In the genomic region with DNA sequence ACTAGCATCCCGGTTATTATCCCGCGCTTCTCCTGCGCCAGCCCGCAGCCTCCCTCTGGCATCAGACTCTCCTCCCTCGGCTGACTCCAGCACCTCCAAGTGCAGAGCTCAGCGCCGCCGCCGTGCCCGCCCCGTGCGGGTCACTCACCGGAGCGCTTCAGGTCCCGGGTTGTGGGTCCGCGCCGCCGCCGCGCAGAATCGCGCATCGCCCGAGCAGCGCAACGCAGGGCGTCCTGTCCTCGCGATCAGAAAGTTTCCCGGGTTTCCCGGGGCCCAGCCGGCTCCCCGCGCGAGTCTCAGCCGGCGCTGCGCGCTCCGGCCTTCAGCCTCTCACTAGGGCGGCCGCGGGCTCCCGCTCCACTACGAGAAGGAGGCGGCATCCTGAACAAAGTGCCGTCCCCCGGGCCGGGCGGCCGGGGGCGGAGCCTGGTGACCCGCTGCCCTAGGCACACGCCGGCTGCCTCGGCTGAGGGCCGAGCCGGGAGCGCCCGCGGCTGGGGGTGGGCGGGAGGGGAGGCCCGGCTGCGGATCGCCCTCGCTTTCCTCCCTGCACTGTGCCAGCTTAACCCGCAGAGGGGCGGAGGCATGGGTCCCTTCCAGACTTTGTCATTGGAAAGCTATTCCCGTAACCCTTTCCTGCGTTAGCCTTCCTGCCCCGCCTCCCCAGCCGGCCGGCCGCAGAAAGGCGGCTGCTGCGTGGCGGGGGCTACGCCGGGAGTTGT, we compare ENCODE assay signal across 8 mouse cellular contexts. TPM values are rescaled to one million over a fixed set of nuclear protein-coding genes. Genes with fewer than 3 reads are reported as not detected.
DNase-seq lines count a peak whose midpoint lies in the region; ATAC-seq and TF ChIP-seq lines count a peak whose summit lies in the region.

No protein-coding gene starts in this region.

- peak; percentile 90 for ATAC-seq in embryonic facial prominence, embryonic 11.5 days (replicated peaks; ENCODE audit: insufficient number of reproducible peaks, low FRiP score, low TSS enrichment, low read depth)
- peak; percentile 87 for ATAC-seq in heart, embryonic 12.5 days (ENCODE audit: insufficient number of reproducible peaks, low FRiP score)
- ATAC-seq in kidney, embryonic 15.5 days (replicated peaks; ENCODE audit: low FRiP score): peak; percentile 90

- no peaks in the 10 kb centered on the region for H3K36me3 ChIP-seq in E14TG2a.4 (ENCODE audit: insufficient read depth, low read length)
- no peaks in the 10 kb centered on the region for H3K36me3 ChIP-seq in embryonic facial prominence, embryonic 11.5 days (replicated peaks; ENCODE audit: control insufficient read depth, insufficient read depth, low read depth, low read length)
- peaks cover 7% of the 10 kb centered on the region for H3K36me3 ChIP-seq in heart, embryonic 12.5 days
- no peaks in the 10 kb centered on the region for H3K36me3 ChIP-seq in kidney, embryonic 15.5 days

- H3K4me2 ChIP-seq in embryonic facial prominence, embryonic 11.5 days (ENCODE audit: low read depth, low read length): peak overlapping the region; percentile 94
- H3K4me2 ChIP-seq in heart, embryonic 12.5 days: peak overlapping the region; percentile 93
- H3K4me2 ChIP-seq in kidney, embryonic 15.5 days: peak overlapping the region; percentile 95

- H3K4me1 ChIP-seq in E14TG2a.4 (replicated peaks; ENCODE audit: low read depth, low read length): peaks cover 43% of the 10 kb centered on the region
- H3K4me1 ChIP-seq in embryonic facial prominence, embryonic 11.5 days (ENCODE audit: control insufficient read depth, insufficient read depth, low read length): no peaks in the 10 kb centered on the region
- H3K4me1 ChIP-seq in heart, embryonic 12.5 days (replicated peaks): peaks cover 60% of the 10 kb centered on the region
- H3K4me1 ChIP-seq in kidney, embryonic 15.5 days: peaks cover 44% of the 10 kb centered on the region

- H3K9me3 ChIP-seq in E14TG2a.4 (ENCODE audit: low read length): no peaks in the 10 kb centered on the region
- H3K9me3 ChIP-seq in embryonic facial prominence, embryonic 11.5 days (replicated peaks; ENCODE audit: control insufficient read depth, low read length): no peaks in the 10 kb centered on the region
- no peaks in the 10 kb centered on the region for H3K9me3 ChIP-seq in heart, embryonic 12.5 days (replicated peaks)
- no peaks in the 10 kb centered on the region for H3K9me3 ChIP-seq in kidney, embryonic 15.5 days (replicated peaks)

- H3K27me3 ChIP-seq in E14TG2a.4 (ENCODE audit: insufficient read depth, low read length): peaks cover 75% of the 10 kb centered on the region
- peaks cover 4% of the 10 kb centered on the region; the same call in 1 of the 2 replicates for H3K27me3 ChIP-seq in embryonic facial prominence, embryonic 11.5 days (ENCODE audit: control insufficient read depth, insufficient read depth, low read length)
- no peaks in the 10 kb centered on the region for H3K27me3 ChIP-seq in heart, embryonic 12.5 days (replicated peaks)
- peaks cover 10% of the 10 kb centered on the region; the same call in 1 of the 2 replicates for H3K27me3 ChIP-seq in kidney, embryonic 15.5 days

- under 1% methylated on average over 70 of the region's 81 CpGs for WGBS in embryonic facial prominence, embryonic 11.5 days
- WGBS in heart, embryonic 12.5 days: under 1% methylated on average over 78 of the region's 81 CpGs
- whole genome bisulfite sequencing in kidney, embryonic 15.5 days: under 1% methylated on average over 80 of the region's 81 CpGs

- peak overlapping the region; percentile 63; the same call in 1 of the 2 replicates for H3K27ac ChIP-seq in embryonic facial prominence, embryonic 11.5 days (replicated peaks; ENCODE audit: low read depth, low read length)
- H3K27ac ChIP-seq in heart, embryonic 12.5 days (ENCODE audit: poor library complexity, severe bottlenecking): peak overlapping the region; percentile 96
- peak overlapping the region; percentile 95 for H3K27ac ChIP-seq in kidney, embryonic 15.5 days

- TF ChIP-seq CTCF in E14TG2a.4 (conservative IDR thresholded peaks at IDR 0.05; ENCODE audit: low read length): no peak

- H3K9ac ChIP-seq in embryonic facial prominence, embryonic 11.5 days (replicated peaks; ENCODE audit: low read length): peak overlapping the region; percentile 84
- H3K9ac ChIP-seq in heart, embryonic 12.5 days: peak overlapping the region; percentile 97
- peak overlapping the region; percentile 89 for H3K9ac ChIP-seq in kidney, embryonic 15.5 days

- H3K4me3 ChIP-seq in E14TG2a.4 (replicated peaks; ENCODE audit: low read length): peak overlapping the region; percentile 84
- H3K4me3 ChIP-seq in embryonic facial prominence, embryonic 11.5 days (ENCODE audit: low read depth, low read length): peak overlapping the region; percentile 71
- peak overlapping the region; percentile 97 for H3K4me3 ChIP-seq in heart, embryonic 12.5 days
- H3K4me3 ChIP-seq in kidney, embryonic 15.5 days (replicated peaks): peak overlapping the region; percentile 84

- DNase-seq in adrenal gland, adult (ENCODE audit: inconsistent age in 2 of 2, low spot score in 1 of 2): peak; percentile 91 to 96
- DNase-seq in embryonic facial prominence, embryonic 11.5 days (ENCODE audit: low spot score): peak; percentile 88
- DNase-seq in lung, postnatal 25 days (ENCODE audit: low spot score): peak; percentile 90
- peak; percentile 80 for DNase-seq in retina, embryonic 14.5 days (ENCODE audit: low spot score)
- no peak for DNase-seq in thymus, postnatal 25 days

RNA-seq across cellular contexts. Expression of a gene that starts 31.9 kb away (rescaled TPM):
- 52.9 and 53.2 TPM in 2 replicates for polyA plus RNA-seq in embryonic facial prominence, embryonic 11.5 days (2014; fragmentation: Nextera tagmentation; extraction: Ambion mirVana)
- 266 and 270 TPM in 2 replicates for polyA plus RNA-seq in heart, embryonic 12.5 days (2016; fragmentation: Nextera tagmentation; extraction: Ambion mirVana)
- 119 and 137 TPM in 2 replicates for polyA plus RNA-seq in kidney, embryonic 15.5 days (2015; fragmentation: Nextera tagmentation; extraction: Ambion mirVana)
